In the genomic region with DNA sequence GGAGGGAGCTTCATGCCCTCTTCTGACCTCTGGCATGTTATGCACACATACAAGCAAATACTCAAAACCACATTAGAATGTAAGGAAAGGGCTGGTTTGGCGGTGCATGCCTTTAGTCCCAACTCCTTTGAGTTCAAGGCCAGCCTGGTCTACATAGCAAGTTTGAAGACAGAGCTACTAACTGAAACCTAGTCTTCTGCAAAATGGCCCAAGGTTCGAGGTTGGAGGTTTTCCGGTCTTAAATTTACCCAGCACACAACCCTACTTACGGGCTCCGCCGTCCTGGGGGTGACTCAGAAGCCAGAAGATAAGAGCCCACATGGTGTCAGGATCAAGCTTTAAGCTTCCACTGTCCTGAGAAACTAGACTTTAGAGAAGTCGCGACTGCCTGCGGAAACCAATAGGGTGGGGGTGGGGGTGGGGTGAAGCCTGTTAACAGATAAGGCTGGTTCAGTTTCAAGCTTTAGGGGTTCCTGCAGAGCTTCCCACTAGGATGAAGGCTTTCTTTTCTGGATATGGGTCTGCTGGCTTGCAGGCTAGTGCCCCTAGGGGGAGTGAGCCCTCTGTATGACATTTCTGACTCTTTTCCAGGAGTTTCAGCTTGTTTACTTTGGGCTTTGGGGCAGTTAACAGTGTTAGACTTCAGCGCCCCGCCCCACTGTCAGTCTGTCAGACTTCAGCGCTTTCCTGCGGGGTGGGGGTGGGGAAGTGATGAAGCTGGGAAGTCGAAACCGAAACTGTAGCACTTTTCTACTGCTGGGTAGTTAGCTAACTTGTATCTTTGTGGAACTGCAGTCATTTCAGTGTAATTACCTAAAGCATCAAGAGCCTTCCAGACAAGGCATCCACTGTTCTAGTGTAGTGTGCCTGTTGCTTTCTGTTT, we compare ENCODE assay signal across 7 mouse cellular contexts. TPM values are rescaled to one million over a fixed set of nuclear protein-coding genes. Genes with fewer than 3 reads are reported as not detected.
DNase-seq lines count a peak whose midpoint lies in the region; ATAC-seq and TF ChIP-seq lines count a peak whose summit lies in the region.

Gene H2-T24 (minus strand): TSS at position 370 of the 883 bp plus-strand sequence.

- H3K27ac ChIP-seq in MEL (ENCODE audit: control insufficient read depth, low read depth, low read length) = peak within 1 kb of the TSS; percentile 97
- H3K27ac ChIP-seq in intestine, embryonic 16.5 days (ENCODE audit: low read length) = peak within 1 kb of the TSS; percentile 51

- peak in 1 of 3 experiments; percentile 21; a peak in 2 of 6 replicates for TF ChIP-seq CTCF in MEL (IDR thresholded peaks at IDR 0.05 in 2 of 3, conservative IDR thresholded peaks at IDR 0.05 in 1 of 3; ENCODE audit: control insufficient read depth in 1 of 3, insufficient read depth in 1 of 3, low read depth in 2 of 3, low read length in 3 of 3, poor library complexity in 1 of 3, severe bottlenecking in 1 of 3)

- H3K9me3 ChIP-seq in MEL (replicated peaks; ENCODE audit: insufficient read depth, low read length) = no peaks in the 10 kb centered on the region
- H3K9me3 ChIP-seq in intestine, embryonic 16.5 days (ENCODE audit: control insufficient read depth, low read length) = no peaks in the 10 kb centered on the region

- peak within 1 kb of the TSS; percentile 64 for H3K9ac ChIP-seq in MEL (ENCODE audit: control insufficient read depth, low read depth, low read length, poor library complexity, severe bottlenecking)
- no peak within 1 kb of the TSS for H3K9ac ChIP-seq in intestine, embryonic 16.5 days (ENCODE audit: low read depth, low read length)

- 30% methylated on average over 15 of the region's 15 CpGs for WGBS in intestine, embryonic 16.5 days

- TF ChIP-seq POLR2A in MEL (IDR thresholded peaks at IDR 0.05; ENCODE audit: control insufficient read depth in 1 of 2, insufficient read depth in 1 of 2, low read depth in 1 of 2, low read length in 2 of 2, poor library complexity in 1 of 2) = peak; percentile 30 to 82; a peak in 2 of 4 replicates

- H3K4me1 ChIP-seq in MEL (ENCODE audit: control insufficient read depth in 1 of 2, insufficient read depth in 2 of 2, low read length in 2 of 2) = peaks cover 36 to 66% of the 10 kb centered on the region in 2 experiments
- H3K4me1 ChIP-seq in intestine, embryonic 16.5 days (ENCODE audit: control insufficient read depth, insufficient read depth, low read length) = peaks cover 9% of the 10 kb centered on the region

- peaks cover 8 to 66% of the 10 kb centered on the region in 2 experiments for H3K36me3 ChIP-seq in MEL (ENCODE audit: control insufficient read depth in 1 of 2, insufficient read depth in 2 of 2, low read length in 2 of 2)
- no peaks in the 10 kb centered on the region for H3K36me3 ChIP-seq in intestine, embryonic 16.5 days (ENCODE audit: control insufficient read depth, insufficient read depth, low read length)

- peak; percentile 97 for DNase-seq in MEL (ENCODE audit: low read depth, low spot score)
- DNase-seq in adrenal gland, postnatal 10 days = peak; percentile 74
- DNase-seq in gastrocnemius, postnatal 25 days = peak; percentile 68
- DNase-seq in lung, adult 18-20 months = peak; percentile 82 to 84
- peak; percentile 41 for DNase-seq in ovary, postnatal 14 days (ENCODE audit: low spot score)
- no peak for DNase-seq in cerebellum, adult 11-12 months

- H3K4me2 ChIP-seq in intestine, embryonic 16.5 days (ENCODE audit: low read depth, low read length) = peak within 1 kb of the TSS; percentile 36; the same call in 1 of the 2 replicates

- H3K27me3 ChIP-seq in MEL (ENCODE audit: control insufficient read depth in 1 of 2, insufficient read depth in 2 of 2, low read length in 2 of 2) = no peaks in the 10 kb centered on the region
- no peaks in the 10 kb centered on the region for H3K27me3 ChIP-seq in intestine, embryonic 16.5 days (replicated peaks; ENCODE audit: control insufficient read depth, insufficient read depth, low read length)

- H3K4me3 ChIP-seq in MEL (ENCODE audit: control insufficient read depth in 1 of 2, insufficient read depth in 1 of 2, low read depth in 2 of 2, low read length in 2 of 2) = peak within 1 kb of the TSS; percentile 52
- peak within 1 kb of the TSS; percentile 18 for H3K4me3 ChIP-seq in intestine, embryonic 16.5 days (ENCODE audit: low read length)

- peak; percentile 16 to 65; a peak in 3 of 4 replicates for TF ChIP-seq EP300 in MEL (IDR thresholded peaks at IDR 0.05; ENCODE audit: low read depth in 1 of 2, low read length in 2 of 2)

- no peak for TF ChIP-seq RAD21 in MEL (IDR thresholded peaks at IDR 0.05; ENCODE audit: low read depth, low read length)

- H3K79me2 ChIP-seq in MEL (ENCODE audit: control insufficient read depth, insufficient read depth, low read length, poor library complexity) = peaks cover 78% of the 10 kb centered on the region

- ATAC-seq in intestine, embryonic 16.5 days = peak; percentile 86

TF ChIP-seq in MEL, 35 proteins besides CTCF, POLR2A, EP300 and RAD21:
- TF ChIP-seq USF2 (IDR thresholded peaks at IDR 0.05; ENCODE audit: borderline replicate concordance in 1 of 2, insufficient read depth in 1 of 2, low read depth in 1 of 2, low read length in 2 of 2) = no peak
- TF ChIP-seq GATA1 (IDR thresholded peaks at IDR 0.05; ENCODE audit: low read depth, low read length) = peak; percentile 88
- no peak for TF ChIP-seq SMC3 (IDR thresholded peaks at IDR 0.05; ENCODE audit: low read depth, low read length)
- TF ChIP-seq NRF1 (IDR thresholded peaks at IDR 0.05; ENCODE audit: insufficient read depth, low read depth, low read length, poor library complexity, severe bottlenecking) = no peak
- TF ChIP-seq MYB (IDR thresholded peaks at IDR 0.05; ENCODE audit: low read depth, low read length) = no peak; the same call in 1 of the 2 replicates
- 0 out of 2 replicates have a peak, but pooled peaks have one; percentile 7 for TF ChIP-seq ELF1 (IDR thresholded peaks at IDR 0.05; ENCODE audit: low read depth, low read length)
- peak; percentile 89 for TF ChIP-seq MXI1 (IDR thresholded peaks at IDR 0.05; ENCODE audit: low read depth, low read length)
- no peak for TF ChIP-seq MAFK (IDR thresholded peaks at IDR 0.05; ENCODE audit: borderline replicate concordance, low read depth, low read length)
- no peak for TF ChIP-seq RCOR1 (IDR thresholded peaks at IDR 0.05; ENCODE audit: low read depth, low read length)
- peak; percentile 92 for TF ChIP-seq ETS1 (IDR thresholded peaks at IDR 0.05; ENCODE audit: low read depth, low read length)
- no peak for TF ChIP-seq GABPA (IDR thresholded peaks at IDR 0.05; ENCODE audit: low read depth, low read length)
- peak; percentile 93 for TF ChIP-seq SIN3A (IDR thresholded peaks at IDR 0.05; ENCODE audit: low read length)
- no peak for TF ChIP-seq ZC3H11A (IDR thresholded peaks at IDR 0.05; ENCODE audit: low read depth, low read length)
- no peak for TF ChIP-seq E2F4 (IDR thresholded peaks at IDR 0.05; ENCODE audit: borderline replicate concordance, low read depth, low read length)
- TF ChIP-seq ZNF384 (IDR thresholded peaks at IDR 0.05; ENCODE audit: low read depth, low read length) = no peak
- no peak for TF ChIP-seq MEF2A (IDR thresholded peaks at IDR 0.05; ENCODE audit: extremely low read depth, insufficient replicate concordance, low read depth, low read length, poor library complexity, severe bottlenecking)
- no peak for TF ChIP-seq POLR2AphosphoS5 (IDR thresholded peaks at IDR 0.05; ENCODE audit: borderline replicate concordance, low read depth, low read length)
- peak; percentile 79; the same call in 1 of the 2 replicates for TF ChIP-seq JUND (IDR thresholded peaks at IDR 0.05; ENCODE audit: low read depth, low read length)
- no peak for TF ChIP-seq POLR2AphosphoS2 (IDR thresholded peaks at IDR 0.05; ENCODE audit: low read length)
- TF ChIP-seq UBTF (IDR thresholded peaks at IDR 0.05; ENCODE audit: borderline replicate concordance, insufficient read depth, low read depth, low read length) = no peak
- TF ChIP-seq HCFC1 (IDR thresholded peaks at IDR 0.05; ENCODE audit: low read depth, low read length) = peak; percentile 58
- no peak; the same call in 1 of the 2 replicates for TF ChIP-seq TCF12 (IDR thresholded peaks at IDR 0.05; ENCODE audit: low read depth, low read length)
- 0 out of 2 replicates have a peak, but pooled peaks have one; percentile 33 for TF ChIP-seq USF1 (IDR thresholded peaks at IDR 0.05; ENCODE audit: low read depth, low read length)
- TF ChIP-seq TAL1 (IDR thresholded peaks at IDR 0.05; ENCODE audit: low read length) = peak; percentile 31
- peak; percentile 46 for TF ChIP-seq BHLHE40 (IDR thresholded peaks at IDR 0.05; ENCODE audit: borderline replicate concordance, low read depth, low read length)
- peak; percentile 71 for TF ChIP-seq CHD2 (IDR thresholded peaks at IDR 0.05; ENCODE audit: low read length)
- no peak for TF ChIP-seq ZKSCAN1 (IDR thresholded peaks at IDR 0.05; ENCODE audit: low read depth, low read length)
- peak; percentile 46; the same call in 1 of the 2 replicates for TF ChIP-seq MAX (IDR thresholded peaks at IDR 0.05; ENCODE audit: low read length)
- peak; percentile 58 for TF ChIP-seq NELFE (IDR thresholded peaks at IDR 0.05; ENCODE audit: low read depth, low read length)
- TF ChIP-seq MYC (IDR thresholded peaks at IDR 0.05; ENCODE audit: low read depth, low read length) = peak; percentile 84
- no peak for TF ChIP-seq KAT2A (conservative IDR thresholded peaks at IDR 0.05; ENCODE audit: low read depth, low read length)
- TF ChIP-seq ZMIZ1 (IDR thresholded peaks at IDR 0.05; ENCODE audit: low read depth, low read length) = no peak
- peak; percentile 58 for TF ChIP-seq TBP (IDR thresholded peaks at IDR 0.05; ENCODE audit: low read depth, low read length)
- no peak for TF ChIP-seq CHD1 (IDR thresholded peaks at IDR 0.05; ENCODE audit: low read depth, low read length)
- TF ChIP-seq MAZ (IDR thresholded peaks at IDR 0.05; ENCODE audit: low read depth, low read length) = no peak

RNA-seq across cellular contexts. Expression of gene H2-T24, which starts in this region (rescaled TPM):
- total RNA-seq in MEL (2012; rRNA removed) = 25.4 and 25.9 TPM in 2 replicates
- polyA plus RNA-seq in MEL (2012; ENCODE audit: insufficient read depth in 1 of 2, insufficient read length in 2 of 2, low read depth in 1 of 2, low replicate concordance in 2 of 2, missing spikeins in 1 of 2) = 10 to 100 TPM in 1 of 2 experiments, not detected in 1; 14.1 TPM
- 1 to 10 TPM; 2.9 to 3.9 TPM for total RNA-seq in adrenal gland, postnatal 10 days (2021)
- total RNA-seq in gastrocnemius, postnatal 25 days (2021) = 1 to 10 TPM; 1.6 to 1.7 TPM
- 1.8 TPM in 2 replicates for polyA plus RNA-seq in intestine, embryonic 16.5 days (2015; fragmentation: Nextera tagmentation; extraction: Ambion mirVana)
